Mouse (Mus musculus): ENCODE data around the gene Rasl10a. TPM values are rescaled to one million over a fixed set of nuclear protein-coding genes. Genes with fewer than 3 reads are reported as not detected.

The Rasl10a gene
- polyA plus RNA-seq, 1 experiment from 2014 or later, result 3.8 TPM

GRCm38 (mm10) chr11:5100801-5101200 lies 42.9 kb downstream of the Rasl10a start:
- no peak overlapping the region for H3K27ac ChIP-seq (replicated peaks; ENCODE audit: low read depth, low read length)
- ATAC-seq (ENCODE audit: low read depth), result no peak

GRCm38 (mm10) chr11:5101641-5102040 lies 43.7 kb downstream of the Rasl10a start:
- 75% methylated on average over 6 of the region's 6 CpGs for whole genome bisulfite sequencing
- no peak overlapping the region for H3K4me2 ChIP-seq (ENCODE audit: low read depth, low read length)

More at GRCm38 (mm10) chr11:5100801-5101200, 42.9 kb downstream of the Rasl10a start:
- WGBS, result 31% methylated on average over 5 of the region's 5 CpGs
- Histone ChIP-seq H3K9me3 (ENCODE audit: control insufficient read depth, low read length) (no peaks in the 10 kb centered on the region), H3K9ac (ENCODE audit: low read depth, low read length) (peak overlapping the region; percentile 98; the same call in 1 of the 2 replicates), H3K36me3 (ENCODE audit: control insufficient read depth, insufficient read depth, low read length) (peaks cover 12% of the 10 kb centered on the region; the same call in 1 of the 2 replicates), H3K4me3 (ENCODE audit: low read depth, low read length) (peak overlapping the region; percentile 91), H3K27me3 (replicated peaks; ENCODE audit: control insufficient read depth, insufficient read depth, low read length) (no peaks in the 10 kb centered on the region), H3K4me2 (ENCODE audit: low read depth, low read length) (peak overlapping the region; percentile 88), H3K4me1 (ENCODE audit: control insufficient read depth, insufficient read depth, low read length) (peaks cover 19% of the 10 kb centered on the region)
- no peak for DNase-seq (ENCODE audit: low spot score)

GRCm38 (mm10) chr11:5102384-5102783 lies 44.5 kb downstream of the Rasl10a start:
- ATAC-seq (ENCODE audit: low read depth), result no peak
- 85% methylated on average over 7 of the region's 7 CpGs for WGBS
- Histone ChIP-seq H3K9ac (ENCODE audit: low read depth, low read length) (no peak overlapping the region), H3K4me3 (ENCODE audit: low read depth, low read length) (no peak overlapping the region), H3K4me2 (ENCODE audit: low read depth, low read length) (no peak overlapping the region), H3K36me3 (ENCODE audit: control insufficient read depth, insufficient read depth, low read length) (peaks cover 12% of the 10 kb centered on the region; the same call in 1 of the 2 replicates), H3K9me3 (ENCODE audit: control insufficient read depth, low read length) (no peaks in the 10 kb centered on the region), H3K4me1 (ENCODE audit: control insufficient read depth, insufficient read depth, low read length) (peaks cover 7% of the 10 kb centered on the region; the same call in 1 of the 2 replicates), H3K27ac (replicated peaks; ENCODE audit: low read depth, low read length) (no peak overlapping the region), H3K27me3 (replicated peaks; ENCODE audit: control insufficient read depth, insufficient read depth, low read length) (no peaks in the 10 kb centered on the region)
- DNase-seq (ENCODE audit: low spot score), result no peak

More at GRCm38 (mm10) chr11:5101641-5102040, 43.7 kb downstream of the Rasl10a start:
- Histone ChIP-seq H3K4me1 (ENCODE audit: control insufficient read depth, insufficient read depth, low read length) (peaks cover 12% of the 10 kb centered on the region), H3K36me3 (ENCODE audit: control insufficient read depth, insufficient read depth, low read length) (peaks cover 12% of the 10 kb centered on the region; the same call in 1 of the 2 replicates), H3K9me3 (ENCODE audit: control insufficient read depth, low read length) (no peaks in the 10 kb centered on the region), H3K27ac (replicated peaks; ENCODE audit: low read depth, low read length) (no peak overlapping the region), H3K4me3 (ENCODE audit: low read depth, low read length) (no peak overlapping the region), H3K9ac (ENCODE audit: low read depth, low read length) (no peak overlapping the region), H3K27me3 (replicated peaks; ENCODE audit: control insufficient read depth, insufficient read depth, low read length) (no peaks in the 10 kb centered on the region)
- no peak for DNase-seq (ENCODE audit: low spot score)
- no peak for ATAC-seq (ENCODE audit: low read depth)

GRCm38 (mm10) chr11:5103986-5104509 lies 46.1 kb downstream of the Rasl10a start:
- H3K4me1 ChIP-seq (ENCODE audit: control insufficient read depth, insufficient read depth, low read length), result peaks cover 7% of the 10 kb centered on the region; the same call in 1 of the 2 replicates
- 100% methylated on average over 2 of the region's 4 CpGs for WGBS
- H3K9ac ChIP-seq (ENCODE audit: low read depth, low read length), result no peak overlapping the region
- DNase-seq (ENCODE audit: low spot score) (no peak), ATAC-seq (ENCODE audit: low read depth) (no peak)
- peaks cover 12% of the 10 kb centered on the region; the same call in 1 of the 2 replicates for H3K36me3 ChIP-seq (ENCODE audit: control insufficient read depth, insufficient read depth, low read length)
- no peaks in the 10 kb centered on the region for H3K9me3 ChIP-seq (ENCODE audit: control insufficient read depth, low read length)
- no peaks in the 10 kb centered on the region for H3K27me3 ChIP-seq (replicated peaks; ENCODE audit: control insufficient read depth, insufficient read depth, low read length)
- no peak overlapping the region for H3K27ac ChIP-seq (replicated peaks; ENCODE audit: low read depth, low read length)
- no peak overlapping the region for H3K4me3 ChIP-seq (ENCODE audit: low read depth, low read length)
- H3K4me2 ChIP-seq (ENCODE audit: low read depth, low read length), result no peak overlapping the region

- Histone ChIP-seq H3K36me3 (ENCODE audit: control insufficient read depth, insufficient read depth, low read length) (peaks cover 6% of the 10 kb centered on the region; the same call in 1 of the 2 replicates), H3K9ac (ENCODE audit: low read depth, low read length) (no peak overlapping the region), H3K4me2 (ENCODE audit: low read depth, low read length) (no peak overlapping the region), H3K27me3 (replicated peaks; ENCODE audit: control insufficient read depth, insufficient read depth, low read length) (no peaks in the 10 kb centered on the region), H3K4me3 (ENCODE audit: low read depth, low read length) (no peak overlapping the region), H3K9me3 (ENCODE audit: control insufficient read depth, low read length) (no peaks in the 10 kb centered on the region), H3K4me1 (ENCODE audit: control insufficient read depth, insufficient read depth, low read length) (no peaks in the 10 kb centered on the region), H3K27ac (replicated peaks; ENCODE audit: low read depth, low read length) (no peak overlapping the region)
- DNase-seq (ENCODE audit: low spot score) (no peak), ATAC-seq (ENCODE audit: low read depth) (no peak)
- WGBS, result 64% methylated on average over 7 of the region's 8 CpGs
These were observed 51.5 kb downstream of the Rasl10a start for GRCm38 (mm10) chr11:5109441-5109840.

Small RNAs within 50 kb of the gene (microRNA-seq; reads per million reads assigned to microRNA genes)
- gene Gm47296 (ENCODE audit: borderline number of aligned reads), result not detected

Other genes starting within 250 kb of the Rasl10a start
- 40.5 and 43.1 TPM in 2 replicates for gene Nf2, start 208.6 kb upstream of the Rasl10a start, polyA plus RNA-seq (2014; fragmentation: Nextera tagmentation; extraction: Ambion mirVana)
- gene Nipsnap1, start 184.2 kb upstream of the Rasl10a start, polyA plus RNA-seq (2014; fragmentation: Nextera tagmentation; extraction: Ambion mirVana), result 32.1 and 41.4 TPM in 2 replicates
- 27.9 and 32.3 TPM in 2 replicates for gene Thoc5, start 162.8 kb upstream of the Rasl10a start, polyA plus RNA-seq (2014; fragmentation: Nextera tagmentation; extraction: Ambion mirVana)
- 1.6 and 1.7 TPM in 2 replicates for gene Nefh, start 110.1 kb upstream of the Rasl10a start, polyA plus RNA-seq (2014; fragmentation: Nextera tagmentation; extraction: Ambion mirVana)
- 48.9 and 57.1 TPM in 2 replicates for gene Ap1b1, start 71.3 kb upstream of the Rasl10a start, polyA plus RNA-seq (2014; fragmentation: Nextera tagmentation; extraction: Ambion mirVana)
- gene Gas2l1, start 7.2 kb downstream of the Rasl10a start, polyA plus RNA-seq (2014; fragmentation: Nextera tagmentation; extraction: Ambion mirVana), result 33.8 and 38.1 TPM in 2 replicates
- 21.8 and 26.5 TPM in 2 replicates for gene Rhbdd3, start 40.8 kb downstream of the Rasl10a start, polyA plus RNA-seq (2014; fragmentation: Nextera tagmentation; extraction: Ambion mirVana)
- 283 and 350 TPM in 2 replicates for gene Ewsr1, start 41.1 kb downstream of the Rasl10a start, polyA plus RNA-seq (2014; fragmentation: Nextera tagmentation; extraction: Ambion mirVana)
- gene Emid1, start 94.1 kb downstream of the Rasl10a start, polyA plus RNA-seq (2014; fragmentation: Nextera tagmentation; extraction: Ambion mirVana), result 38.0 and 41.9 TPM in 2 replicates
- 24.1 and 26.7 TPM in 2 replicates for gene Kremen1, start 203.4 kb downstream of the Rasl10a start, polyA plus RNA-seq (2014; fragmentation: Nextera tagmentation; extraction: Ambion mirVana)